Mouse (Mus musculus): Measurements from ENCODE around the gene Prkn.

DNA sequence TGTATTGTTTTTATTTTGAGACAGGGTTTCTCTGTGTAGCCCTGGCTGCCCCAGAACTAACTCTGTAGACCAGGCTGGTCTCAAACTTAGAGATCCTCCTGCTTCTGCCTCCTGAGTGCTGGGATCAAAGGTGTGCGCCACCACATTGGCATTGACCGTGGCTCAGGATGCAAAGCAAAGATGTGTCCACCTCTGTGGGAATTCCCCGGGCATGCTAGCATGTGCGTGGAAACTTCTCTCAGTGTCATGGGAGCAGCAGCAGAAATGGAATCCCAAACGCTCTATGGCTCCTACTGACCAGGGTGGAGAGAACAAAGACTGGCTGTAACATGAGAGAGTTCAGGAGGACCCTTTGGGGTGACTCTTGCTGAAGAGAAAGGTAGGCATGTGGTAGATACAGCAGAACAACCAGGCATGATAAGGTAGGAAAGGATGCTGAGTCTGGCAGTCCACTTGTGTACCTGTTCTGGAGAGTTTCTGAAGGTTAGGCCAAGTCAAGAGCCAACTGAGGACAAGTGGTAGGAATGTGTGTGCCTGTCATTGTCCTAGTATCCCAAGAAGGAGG lies 1201.0 kb downstream of the Prkn start:
- no peak for TF ChIP-seq CTCF (IDR thresholded peaks at IDR 0.05; ENCODE audit: low read depth, low read length)
- no peak for TF ChIP-seq GATA1 (IDR thresholded peaks at IDR 0.05; ENCODE audit: borderline replicate concordance, low read length)
- TF ChIP-seq TAL1 (conservative IDR thresholded peaks at IDR 0.05; ENCODE audit: low read depth, low read length) = no peak
- no peak for TF ChIP-seq POLR2AphosphoS5 (IDR thresholded peaks at IDR 0.05; ENCODE audit: insufficient replicate concordance, low read depth, low read length)
- no peak for TF ChIP-seq GATA2 (IDR thresholded peaks at IDR 0.05; ENCODE audit: borderline replicate concordance, low read depth, low read length)

Data from G1E (cell line).